Mouse (Mus musculus): ENCODE measurements around the gene Pip4k2a.

DNA sequence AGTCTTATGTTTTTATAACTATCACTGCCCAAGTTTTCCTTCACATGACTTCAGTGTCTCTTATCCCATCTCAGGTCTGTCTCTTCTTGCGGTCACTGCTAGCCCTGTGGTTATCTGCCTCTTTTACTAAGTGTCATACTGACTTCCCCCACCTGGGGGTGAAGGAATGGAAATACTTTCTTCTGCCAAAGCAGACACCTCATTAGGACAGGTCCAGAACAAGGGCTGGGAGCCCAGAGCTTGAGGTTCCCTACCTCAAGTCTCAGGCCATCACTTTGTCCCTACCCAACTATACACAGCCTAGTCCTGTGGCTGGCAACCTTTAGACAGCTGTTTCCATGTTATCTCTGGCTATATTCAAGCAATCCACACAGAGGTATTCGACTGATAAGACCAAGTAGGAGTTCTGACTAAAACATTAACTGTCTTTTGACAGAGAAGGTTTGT, 62.3 kb downstream of the Pip4k2a start:
- TF ChIP-seq POLR2A (IDR thresholded peaks at IDR 0.05; ENCODE audit: borderline replicate concordance, insufficient read depth, low read length) (no peak), CTCF (IDR thresholded peaks at IDR 0.05; ENCODE audit: borderline replicate concordance, insufficient read depth, low read depth, low read length) (no peak)
